Mouse (Mus musculus) heart, postnatal 0 days (tissue): ENCODE results near the gene Cdc42ep5.

Source experiments
- CTCF ChIP-seq: IDR thresholded peaks from 2 replicates; pipeline ENCODE4 v1.5.1; 2016; ENCODE audit warnings: antibody characterized with exemption, control low read depth, low read depth
- EP300 ChIP-seq: IDR thresholded peaks from 2 replicates; pipeline ENCODE4 v1.6.1; 2016; ENCODE audit warnings: antibody characterized with exemption, low read depth

DNA sequence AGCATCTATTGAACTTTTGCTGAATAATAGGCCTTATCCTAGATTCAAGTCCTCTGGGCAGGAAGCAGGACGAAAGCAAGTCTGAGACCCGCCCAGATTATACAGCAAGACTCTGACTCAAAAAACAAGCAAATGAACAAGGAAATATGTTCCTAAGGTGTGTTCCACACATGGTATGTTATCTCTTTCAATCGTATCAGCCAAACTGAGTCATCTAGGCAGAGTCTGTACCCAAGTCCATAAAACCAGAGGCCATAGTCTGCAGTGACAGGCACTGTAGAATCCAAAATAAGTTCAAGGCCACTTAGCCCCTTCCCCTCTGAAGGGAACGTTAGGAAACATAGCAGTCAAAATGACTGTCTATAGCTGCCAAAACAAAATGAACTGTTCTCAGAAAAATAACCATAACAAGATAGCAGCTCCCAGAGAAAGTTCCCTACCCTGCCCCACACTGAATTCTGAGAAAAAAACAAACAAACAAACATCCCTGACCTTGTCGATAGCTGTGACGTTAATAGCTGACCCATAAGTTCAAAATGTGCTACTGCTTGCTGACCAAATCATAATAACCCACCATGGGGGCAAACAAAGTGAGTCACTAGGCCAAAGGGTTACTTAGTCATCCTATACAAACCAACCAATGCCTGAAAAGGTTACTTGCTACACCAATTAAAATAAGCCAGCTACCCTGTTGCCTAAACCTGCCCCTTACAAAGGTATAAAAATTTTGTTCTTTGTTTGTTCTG lies 5.7 kb upstream of the Cdc42ep5 start:
- no peak for TF ChIP-seq CTCF
- TF ChIP-seq EP300: no peak
